Mouse (Mus musculus) spleen, postnatal 4 days (tissue): ENCODE data around the gene Sema6b.

Experiments
- DNase-seq, 2 experiments: peaks; one replicate each; pipeline ENCODE4 v3.0.0; 2022; ENCODE audit warnings: low spot score in 2 of 2

Sema6b gene

DNA sequence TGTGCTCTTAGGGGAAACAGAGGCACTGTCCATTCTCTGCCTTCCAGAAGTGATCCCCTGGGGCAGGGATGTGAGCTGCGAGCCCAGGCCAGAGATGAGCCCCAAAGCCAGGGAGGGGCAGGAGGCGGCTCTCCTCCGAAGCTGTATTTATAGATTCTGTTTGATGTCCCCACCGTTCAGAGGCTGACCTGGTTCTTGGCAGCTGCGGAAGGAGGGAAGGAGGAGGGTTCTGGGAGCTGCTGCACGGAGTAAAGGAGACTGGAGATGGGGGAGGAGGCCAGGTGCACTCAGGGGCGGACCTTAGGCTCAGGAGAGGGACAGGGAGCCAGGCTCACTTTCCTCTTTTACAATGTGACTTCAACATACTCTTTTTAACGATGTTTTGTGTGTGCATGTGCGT lies 6.0 kb upstream of the Sema6b start:
- no peak for DNase-seq

DNA sequence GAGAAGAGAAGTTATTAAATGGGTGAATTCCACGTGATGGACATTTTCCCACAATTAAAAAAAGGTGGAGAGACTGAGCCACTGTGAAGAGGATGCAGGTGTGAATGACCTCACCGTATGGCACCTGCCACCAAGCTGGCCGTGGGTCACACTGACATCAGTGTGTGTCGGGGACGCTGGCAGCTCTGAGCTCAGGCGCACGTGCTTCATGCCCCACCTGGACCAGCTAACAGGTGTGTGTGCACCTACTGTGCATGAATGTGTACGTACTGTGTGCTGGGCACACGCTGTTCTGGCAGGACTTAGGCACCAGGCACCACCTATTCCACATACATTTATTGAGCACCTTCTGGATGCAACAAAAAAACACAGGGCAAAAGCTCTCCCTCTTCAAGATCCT lies 4.4 kb upstream of the Sema6b start:
- no peak for DNase-seq

GRCm38 (mm10) chr17:56141702-56142605 lies 1.8 kb upstream of the Sema6b start:
- peak in 1 of 2 experiments; percentile 71 for DNase-seq

GRCm38 (mm10) chr17:56139355-56139754 lies 788 bp downstream of the Sema6b start:
- no peak for DNase-seq

GRCm38 (mm10) chr17:56137839-56138613 lies 2.1 kb downstream of the Sema6b start:
- no peak for DNase-seq

- DNase-seq = no peak
Observed at GRCm38 (mm10) chr17:56136558-56136957, 3.6 kb downstream of the Sema6b start.

DNA sequence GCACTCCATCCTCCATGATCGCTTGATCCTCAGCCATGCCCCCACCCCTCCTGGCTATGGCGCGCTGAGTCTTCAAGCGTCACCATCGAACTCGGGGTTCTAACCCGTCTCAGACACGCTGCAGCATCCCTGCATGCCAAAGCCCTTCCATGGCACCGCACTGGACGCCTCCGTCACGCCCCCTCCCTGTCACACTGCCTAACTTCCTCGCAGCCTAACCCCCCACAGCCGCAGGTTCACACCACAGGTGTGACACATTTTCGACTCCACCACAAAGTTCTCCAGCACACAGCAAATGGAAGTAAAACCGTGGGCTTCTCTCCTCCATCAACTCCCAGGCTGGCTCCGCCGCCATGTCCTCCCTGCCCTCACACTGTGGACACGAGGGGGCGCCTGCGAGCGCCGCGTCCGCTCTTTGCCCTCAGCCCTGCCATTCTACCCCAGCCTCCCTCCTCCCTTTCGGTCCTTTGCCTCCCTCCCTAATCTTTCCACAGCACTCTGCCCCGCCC lies 5.6 kb downstream of the Sema6b start:
- DNase-seq = peak; percentile 77 to 92

DNA sequence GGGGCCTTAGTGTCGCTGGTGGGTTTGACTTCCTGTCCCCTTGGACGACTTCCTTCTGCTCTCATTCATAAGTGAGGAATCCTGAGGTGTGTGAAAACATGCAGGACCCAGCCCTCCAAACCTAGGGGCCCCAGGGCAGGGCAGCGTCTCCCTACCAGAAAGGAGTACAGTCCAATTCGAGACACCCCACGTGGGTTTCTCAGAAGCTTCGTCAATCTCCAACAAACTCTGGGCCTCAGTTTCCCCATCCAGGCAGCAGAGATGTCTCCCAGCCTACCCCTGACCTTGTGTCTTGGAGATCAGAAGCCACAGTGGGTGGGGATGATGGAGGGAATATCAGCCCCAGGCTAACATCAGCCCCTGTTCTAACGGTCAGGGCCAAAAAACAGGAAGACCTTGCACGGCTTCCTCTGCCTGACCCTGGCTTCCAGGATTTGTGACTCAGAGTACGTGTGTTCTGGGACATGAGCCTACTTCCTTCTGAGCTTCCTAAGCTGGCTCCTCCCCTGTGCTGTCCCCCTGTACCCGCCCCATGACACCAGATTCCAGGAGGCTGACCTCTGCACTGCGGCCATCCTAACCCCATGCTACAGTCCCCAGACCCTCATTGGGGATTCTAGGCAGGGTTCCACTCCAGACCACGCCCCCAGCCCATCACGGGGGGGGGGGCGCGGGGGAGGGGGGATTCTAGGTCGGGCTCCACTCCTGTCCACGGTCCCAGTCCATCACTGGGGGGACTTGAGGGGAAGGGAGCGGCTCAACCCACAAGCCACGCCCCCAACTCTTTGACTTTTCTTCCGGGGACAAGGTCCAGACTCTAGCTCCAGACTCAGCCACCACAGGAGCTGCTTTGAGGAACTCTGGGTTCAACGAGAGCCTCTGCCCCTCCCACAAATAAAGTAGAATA lies 6.4 kb downstream of the Sema6b start:
- DNase-seq = no peak

DNA sequence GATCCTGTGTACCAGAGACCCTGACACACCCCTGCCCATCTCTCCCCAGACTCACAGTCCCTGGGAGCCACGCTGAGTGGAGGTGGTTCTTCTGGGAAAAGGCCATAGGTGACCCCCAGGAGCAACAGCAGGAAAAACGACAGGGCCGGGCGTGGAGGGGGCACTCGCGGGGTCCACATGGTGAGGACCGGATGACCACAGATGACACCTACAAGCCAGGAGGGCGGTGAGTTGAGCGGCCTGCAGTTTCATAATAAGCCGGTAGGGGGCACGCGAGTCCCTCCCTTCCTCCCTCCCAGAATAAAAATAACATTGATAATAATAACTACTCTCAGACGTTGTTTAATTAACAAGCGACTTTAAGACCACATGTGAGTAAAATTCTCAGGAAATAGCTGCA lies 7.5 kb downstream of the Sema6b start:
- DNase-seq = peak; percentile 67 to 90

DNA sequence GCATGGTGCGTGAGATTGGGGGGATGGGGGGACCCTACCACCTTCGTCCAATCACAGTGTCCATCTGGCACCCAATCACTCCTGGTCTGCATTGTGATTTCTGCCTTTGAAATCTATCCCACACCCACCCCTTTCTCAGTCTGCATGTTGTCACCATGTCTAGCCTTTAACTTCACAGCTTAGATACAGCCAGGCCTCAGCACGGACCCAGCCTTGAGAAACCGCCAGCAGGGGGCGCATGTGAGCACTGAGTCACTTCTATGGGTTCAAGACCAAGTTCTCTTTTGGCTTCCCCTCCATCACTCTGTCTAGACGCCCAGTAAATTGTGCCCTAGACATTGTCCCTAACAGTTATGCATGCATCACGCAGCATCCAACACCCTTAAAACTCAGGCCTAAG lies 8.3 kb downstream of the Sema6b start:
- DNase-seq = peak; percentile 75 to 92

DNA sequence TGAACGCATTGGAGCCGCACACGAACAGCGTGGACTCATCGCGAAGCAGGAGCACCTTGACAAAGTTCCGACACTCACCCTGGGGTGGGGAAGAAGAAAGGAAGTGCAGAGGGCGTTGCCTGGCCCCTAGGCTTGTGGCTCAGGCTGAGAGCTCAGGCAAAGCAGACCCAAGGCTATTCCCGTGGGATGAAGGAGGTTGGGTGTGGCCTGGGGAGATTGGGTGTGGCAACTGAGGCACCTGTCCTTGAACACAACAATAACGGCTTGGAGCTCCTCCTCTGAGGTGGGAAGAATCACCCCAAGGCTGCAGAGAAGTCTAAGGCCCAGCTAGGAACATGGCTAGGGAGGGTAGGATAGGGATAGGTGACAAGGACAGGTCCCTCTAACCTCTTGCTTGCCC lies 9.0 kb downstream of the Sema6b start:
- DNase-seq = no peak

DNA sequence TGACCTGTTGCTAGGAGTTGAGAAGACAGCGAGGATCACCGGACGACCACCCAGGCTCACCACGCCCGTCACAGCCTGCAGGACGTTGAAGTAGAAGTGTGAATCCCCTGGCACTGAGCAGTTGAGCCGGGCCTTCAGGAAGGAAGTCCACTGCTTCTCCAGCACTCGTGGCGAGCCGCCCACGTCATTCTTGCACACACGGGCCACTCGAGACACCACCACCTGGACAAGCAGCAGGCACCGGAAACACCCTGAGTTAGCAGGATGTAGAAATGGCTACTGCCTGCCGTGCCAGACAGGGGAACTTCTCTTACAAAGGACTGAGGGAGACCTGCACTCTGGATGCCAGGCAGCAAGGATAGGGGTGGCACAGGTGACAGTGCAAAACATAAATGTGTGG lies 11.9 kb downstream of the Sema6b start:
- DNase-seq = no peak

DNA sequence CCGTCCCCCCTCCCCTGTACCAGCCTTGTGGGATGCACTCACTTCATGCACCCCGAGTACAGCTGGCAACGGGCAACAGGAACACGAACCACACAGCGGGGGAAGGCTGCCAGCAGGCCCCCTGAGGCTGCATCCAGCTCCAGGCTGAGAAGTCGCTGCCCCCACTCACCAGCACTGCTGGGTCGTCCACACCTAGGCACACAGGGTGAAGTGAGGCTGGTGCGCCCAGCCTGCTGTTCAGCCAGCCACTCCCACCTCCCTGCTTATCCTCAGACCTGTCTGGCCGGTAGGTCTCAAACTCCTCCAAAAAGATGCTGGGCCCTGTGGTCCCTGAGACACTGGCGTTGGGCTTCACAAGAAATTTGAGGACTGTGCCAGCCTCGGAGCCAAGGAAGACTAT lies 14.0 kb downstream of the Sema6b start:
- DNase-seq = no peak

- DNase-seq = no peak
Observed at GRCm38 (mm10) chr17:56125276-56125630, 14.9 kb downstream of the Sema6b start.

DNA sequence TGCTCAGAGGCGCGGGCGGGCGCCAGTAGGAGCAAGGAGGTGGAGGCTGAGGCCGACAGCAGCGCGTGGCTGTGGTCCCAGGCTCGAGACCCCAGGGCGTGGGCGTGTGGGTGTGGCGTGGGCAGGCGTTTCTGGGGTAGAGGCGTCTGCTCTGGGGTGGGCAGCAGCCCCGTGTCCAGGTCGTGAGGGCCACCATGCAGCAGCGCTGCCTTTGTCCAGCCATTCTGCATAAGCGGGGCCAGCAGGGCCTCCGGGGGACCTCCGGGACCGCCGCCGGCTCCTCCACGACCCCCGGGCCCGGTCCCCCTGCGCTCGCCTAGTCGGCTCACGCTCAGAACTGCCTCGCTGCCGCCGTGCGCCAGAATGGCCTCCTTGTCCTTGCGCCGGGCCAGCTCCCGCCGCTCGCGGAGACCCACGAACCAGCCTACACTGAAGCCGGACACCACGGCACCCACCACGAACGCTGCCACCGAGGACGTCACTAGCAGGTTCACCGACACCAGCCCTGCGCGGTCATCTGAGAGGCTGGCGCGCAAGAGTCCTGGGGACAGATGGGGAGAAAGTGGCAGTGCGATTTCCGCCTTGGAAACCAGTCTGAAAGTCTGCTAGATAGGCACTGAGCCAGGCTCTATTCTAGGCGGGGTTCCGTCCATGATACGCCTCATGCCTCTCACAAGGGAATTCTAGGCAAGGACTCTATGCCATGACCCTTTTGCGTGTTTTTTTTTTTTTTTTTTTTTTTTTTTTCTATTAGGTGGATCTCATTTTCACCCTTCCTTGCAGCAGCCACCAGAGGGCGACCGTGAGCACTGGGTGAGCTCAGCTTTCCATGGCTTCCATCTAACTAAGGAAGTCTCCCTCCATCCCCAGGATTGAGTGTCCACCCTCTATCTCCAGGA lies 15.5 kb downstream of the Sema6b start:
- DNase-seq = peak in 1 of 2 experiments; percentile 84

DNA sequence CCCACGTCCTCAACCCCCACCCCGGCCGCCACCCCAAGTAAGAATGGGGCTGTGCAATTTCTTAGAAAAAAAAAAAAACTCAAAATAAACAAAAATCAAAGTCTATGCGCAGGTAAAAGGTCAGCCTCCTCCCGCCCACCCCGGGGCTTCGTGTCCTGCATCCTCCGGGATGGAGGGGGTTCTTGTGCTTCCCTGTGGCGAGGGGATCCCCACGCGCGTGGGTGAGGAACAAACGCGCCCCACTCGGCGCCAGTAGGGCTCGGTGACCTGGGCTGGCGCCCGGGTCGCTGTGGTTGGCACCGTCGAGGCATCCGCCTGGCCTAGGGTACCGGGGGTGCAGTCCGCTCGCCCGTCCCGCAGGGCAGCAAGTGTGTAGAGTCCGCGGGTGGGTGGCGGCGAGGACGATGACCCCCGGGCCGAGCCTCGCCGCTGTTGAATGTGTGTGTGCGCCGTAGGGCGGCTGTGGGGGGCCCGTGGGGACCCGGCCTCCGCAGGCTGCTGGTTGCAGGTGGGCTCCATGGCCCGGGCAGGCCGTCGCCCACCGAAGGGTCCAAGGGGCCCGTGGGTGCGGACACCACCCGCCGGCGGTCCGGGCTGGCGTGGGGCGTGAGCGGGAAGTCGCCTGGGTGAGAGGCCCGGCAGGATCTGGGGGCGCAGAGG lies 16.3 kb downstream of the Sema6b start:
- DNase-seq = no peak

- DNase-seq = no peak
Observed at GRCm38 (mm10) chr17:56123161-56123560, 17.0 kb downstream of the Sema6b start.

GRCm38 (mm10) chr17:56121826-56122225 lies 18.3 kb downstream of the Sema6b start, which contains the start of gene Lrg1:
Gene Lrg1, minus strand, starts transcription at chr17:56122001.
- DNase-seq = no peak

GRCm38 (mm10) chr17:56119981-56120880 lies 19.9 kb downstream of the Sema6b start:
- no peak for DNase-seq
